Comparison of ENCODE assay signal across 8 mouse cellular contexts in the genomic region with DNA sequence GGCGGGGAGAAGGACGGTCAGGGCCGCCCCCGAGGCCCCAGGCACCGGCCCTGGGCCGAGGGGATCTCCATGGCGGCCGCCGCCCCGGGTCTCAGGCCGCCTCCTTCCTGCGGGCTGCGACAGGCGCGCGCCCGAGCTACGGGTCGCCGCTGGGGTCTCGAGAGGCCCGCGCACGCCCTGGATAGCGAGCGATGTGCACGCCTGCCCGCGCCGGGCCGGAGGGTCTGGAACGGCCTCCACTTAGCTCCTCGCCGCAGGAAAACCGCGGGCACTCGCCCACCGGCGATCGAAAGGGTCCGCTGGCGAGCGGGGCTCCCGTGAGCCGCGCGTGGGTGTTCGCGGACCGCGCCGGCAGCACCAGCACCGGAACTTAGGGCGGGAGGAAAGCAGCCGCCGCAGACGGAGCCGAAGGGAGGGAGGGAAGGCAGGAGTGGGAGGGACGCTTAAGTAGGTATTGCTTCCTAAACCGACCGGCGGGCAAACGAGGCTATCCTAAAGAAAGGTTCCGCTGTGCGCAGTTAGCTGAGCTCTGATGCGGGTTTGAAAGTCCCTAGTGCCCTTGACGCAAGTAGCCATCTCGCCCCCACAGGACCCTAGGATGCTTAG. TPM values are rescaled to one million over a fixed set of nuclear protein-coding genes. Genes with fewer than 3 reads are reported as not detected.
DNase-seq lines count a peak whose midpoint lies in the region; ATAC-seq and TF ChIP-seq lines count a peak whose summit lies in the region.

A gene (minus strand): TSS at position 419 of the 606 bp plus-strand sequence.

- peak within 1 kb of the TSS; percentile 96 for H3K9ac ChIP-seq in kidney, embryonic 15.5 days

- H3K4me2 ChIP-seq in kidney, embryonic 15.5 days, result peak within 1 kb of the TSS; percentile 91

- H3K4me3 ChIP-seq in bone marrow macrophage, adult 2 months (ENCODE audit: insufficient read depth, low read length), result peak within 1 kb of the TSS; percentile 99
- H3K4me3 ChIP-seq in embryonic fibroblast, embryonic 13.5 days (ENCODE audit: insufficient read depth, low read length), result peak within 1 kb of the TSS; percentile 62
- peak within 1 kb of the TSS; percentile 99 for H3K4me3 ChIP-seq in heart, embryonic 10.5 days
- peak within 1 kb of the TSS; percentile 88 for H3K4me3 ChIP-seq in kidney, embryonic 15.5 days (replicated peaks)

- ATAC-seq in kidney, embryonic 15.5 days (replicated peaks; ENCODE audit: low FRiP score), result peak; percentile 94
- peak; percentile 96 for ATAC-seq in monocyte, adult 5-6 weeks (replicated peaks; ENCODE audit: insufficient number of reproducible peaks, low FRiP score, low TSS enrichment, poor library complexity, severe bottlenecking)

- no peak for TF ChIP-seq CTCF in bone marrow macrophage, adult 2 months (IDR thresholded peaks at IDR 0.05; ENCODE audit: low read depth, low read length)
- TF ChIP-seq CTCF in embryonic fibroblast, embryonic 13.5 days (IDR thresholded peaks at IDR 0.05; ENCODE audit: borderline replicate concordance, insufficient read depth, low read length), result no peak

- no peaks in the 10 kb centered on the region for H3K27me3 ChIP-seq in heart, embryonic 10.5 days (ENCODE audit: insufficient read depth, poor library complexity, severe bottlenecking)
- no peaks in the 10 kb centered on the region for H3K27me3 ChIP-seq in kidney, embryonic 15.5 days

- peak within 1 kb of the TSS; percentile 98 for H3K27ac ChIP-seq in bone marrow macrophage, adult 2 months (ENCODE audit: insufficient read depth, low read depth, low read length)
- H3K27ac ChIP-seq in embryonic fibroblast, embryonic 13.5 days (ENCODE audit: insufficient read depth, low read length), result peak within 1 kb of the TSS; percentile 97
- peak within 1 kb of the TSS; percentile 97 for H3K27ac ChIP-seq in heart, embryonic 10.5 days
- peak within 1 kb of the TSS; percentile 98 for H3K27ac ChIP-seq in kidney, embryonic 15.5 days

- no peaks in the 10 kb centered on the region for H3K36me3 ChIP-seq in heart, embryonic 10.5 days
- H3K36me3 ChIP-seq in kidney, embryonic 15.5 days, result no peaks in the 10 kb centered on the region; the same call in 1 of the 2 replicates

- WGBS in heart, embryonic 10.5 days, result under 1% methylated on average over 68 of the region's 68 CpGs
- under 1% methylated on average over 68 of the region's 68 CpGs for WGBS in kidney, embryonic 15.5 days

- peak; percentile 90 for DNase-seq in A20 (ENCODE audit: low read depth, low spot score)
- DNase-seq in heart, embryonic 10.5 days (ENCODE audit: low spot score), result peak; percentile 95
- DNase-seq in liver, result peak; percentile 89
- DNase-seq in spleen, postnatal 4 days (ENCODE audit: low spot score in 2 of 2), result peak; percentile 90 to 95

- H3K9me3 ChIP-seq in heart, embryonic 10.5 days, result no peaks in the 10 kb centered on the region
- H3K9me3 ChIP-seq in kidney, embryonic 15.5 days (replicated peaks), result no peaks in the 10 kb centered on the region

- no peak for TF ChIP-seq POLR2A in bone marrow macrophage, adult 2 months (IDR thresholded peaks at IDR 0.05; ENCODE audit: borderline replicate concordance, low read depth, low read length)
- peak; percentile 96 for TF ChIP-seq POLR2A in embryonic fibroblast, embryonic 13.5 days (IDR thresholded peaks at IDR 0.05; ENCODE audit: low read depth, low read length)

- peaks cover 34% of the 10 kb centered on the region for H3K4me1 ChIP-seq in bone marrow macrophage, adult 2 months (ENCODE audit: control insufficient read depth, insufficient read depth, low read length)
- H3K4me1 ChIP-seq in embryonic fibroblast, embryonic 13.5 days (ENCODE audit: control insufficient read depth, insufficient read depth, low read length), result peaks cover 7% of the 10 kb centered on the region
- H3K4me1 ChIP-seq in heart, embryonic 10.5 days, result peaks cover 32% of the 10 kb centered on the region
- H3K4me1 ChIP-seq in kidney, embryonic 15.5 days, result peaks cover 29% of the 10 kb centered on the region

RNA-seq across cellular contexts. Expression of the gene that starts here (rescaled TPM):
- 12.8 and 15.8 TPM in 2 replicates for polyA plus RNA-seq in bone marrow macrophage, adult 2 months (2012; ENCODE audit: insufficient read depth, insufficient read length, missing spikeins)
- polyA plus RNA-seq in embryonic fibroblast, embryonic 13.5 days (2011; ENCODE audit: insufficient read length, low read depth, missing spikeins), result 37.3 and 41.2 TPM in 2 replicates
- 21.1 and 21.2 TPM in 2 replicates for polyA plus RNA-seq in heart, embryonic 10.5 days (2016; fragmentation: Nextera tagmentation; extraction: Ambion mirVana)
- polyA plus RNA-seq in kidney, embryonic 15.5 days (2015; fragmentation: Nextera tagmentation; extraction: Ambion mirVana), result 22.7 and 23.2 TPM in 2 replicates
- total RNA-seq in monocyte, adult 5-6 weeks (2017), result 17.9 to 19.1 TPM (median 18.0 TPM) in 3 replicates

Comparison
In these comparisons a context has a peak if more than half of its experiments do, and no peak if none do; other contexts are left out.
1. Peak in every context shown above with its lines: DNase-seq, ATAC-seq, H3K4me3 ChIP-seq and H3K27ac ChIP-seq.